Mouse (Mus musculus): Measurements from ENCODE around the gene Dnase2b.
A peak's percentile ranks its signal among the peaks of the same experiment; 100 is the strongest.

Dnase2b gene

DNA sequence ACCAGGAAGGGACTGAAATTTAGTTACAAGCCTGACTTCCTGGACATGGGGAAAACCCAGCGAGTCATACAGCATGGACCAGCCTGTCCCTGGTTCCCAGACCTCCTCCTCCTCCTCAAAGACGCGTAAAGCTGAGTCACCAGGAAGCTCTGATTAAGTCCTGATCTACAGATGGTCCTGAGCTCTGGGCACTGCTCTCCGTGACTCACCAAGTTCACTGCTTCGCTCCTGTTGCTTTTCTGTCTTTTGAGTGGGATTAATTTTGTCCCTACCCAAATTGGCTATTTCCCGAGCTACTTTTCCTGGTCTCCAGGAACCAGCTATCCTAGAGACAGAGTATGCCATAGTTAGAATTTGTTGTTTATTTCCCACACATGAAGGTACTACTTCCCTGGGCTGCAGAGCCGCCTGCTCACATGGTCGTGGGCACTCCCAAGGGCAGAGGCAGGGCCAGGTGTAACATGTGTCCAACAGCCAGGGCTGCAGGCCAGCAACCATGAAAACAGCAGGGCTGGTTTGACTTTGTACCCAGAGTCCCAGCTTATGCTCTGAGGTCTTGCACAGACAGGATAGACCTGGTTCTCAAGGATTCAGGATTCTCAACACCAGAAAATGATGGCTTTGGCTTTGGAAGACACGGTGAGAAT lies 47.4 kb downstream of the Dnase2b start:
- DNase-seq: no peak

- no peak for DNase-seq
These were observed 48.0 kb downstream of the Dnase2b start for GRCm38 (mm10) chr3:146567366-146567765.

DNA sequence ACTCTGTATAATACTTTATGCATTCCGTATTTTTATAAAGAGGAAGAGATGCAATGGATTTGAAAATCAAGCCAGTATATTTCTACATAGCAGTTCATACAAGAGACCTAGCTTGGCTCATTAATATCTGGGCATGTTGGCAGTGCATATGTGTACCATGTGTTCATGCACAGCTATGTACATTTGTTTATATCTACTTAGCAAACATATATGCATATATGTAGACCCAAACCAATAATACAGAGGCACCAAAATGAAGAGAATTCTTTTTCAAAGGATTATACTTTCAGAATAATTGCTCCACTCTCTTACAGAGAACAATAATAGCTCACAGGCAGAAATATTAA lies 50.4 kb downstream of the Dnase2b start:
- DNase-seq: no peak

- DNase-seq: peak; percentile 49 to 77
These were observed 50.9 kb downstream of the Dnase2b start for GRCm38 (mm10) chr3:146564268-146565064.

- no peak for DNase-seq
These were observed 52.5 kb downstream of the Dnase2b start for GRCm38 (mm10) chr3:146562936-146563335.

DNA sequence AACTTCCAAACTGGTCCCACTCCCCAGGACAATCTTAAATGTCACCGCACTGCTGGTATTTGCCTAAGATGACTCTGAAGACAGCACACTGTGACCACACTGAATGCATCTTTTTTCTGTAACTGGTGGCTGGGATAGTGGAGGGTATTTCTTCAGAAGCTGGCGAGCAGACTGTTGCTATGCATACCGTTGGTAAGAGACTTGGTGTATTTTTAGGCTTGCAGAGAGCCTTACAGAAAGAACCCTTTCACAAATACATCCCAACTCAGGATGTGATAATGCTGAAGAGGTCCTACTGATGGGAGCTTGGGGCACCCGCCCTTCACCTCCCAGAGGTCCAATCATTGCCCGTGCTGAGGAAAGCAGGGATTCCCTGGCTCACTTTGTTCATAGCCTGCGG lies 57.9 kb downstream of the Dnase2b start:
- no peak for DNase-seq

DNA sequence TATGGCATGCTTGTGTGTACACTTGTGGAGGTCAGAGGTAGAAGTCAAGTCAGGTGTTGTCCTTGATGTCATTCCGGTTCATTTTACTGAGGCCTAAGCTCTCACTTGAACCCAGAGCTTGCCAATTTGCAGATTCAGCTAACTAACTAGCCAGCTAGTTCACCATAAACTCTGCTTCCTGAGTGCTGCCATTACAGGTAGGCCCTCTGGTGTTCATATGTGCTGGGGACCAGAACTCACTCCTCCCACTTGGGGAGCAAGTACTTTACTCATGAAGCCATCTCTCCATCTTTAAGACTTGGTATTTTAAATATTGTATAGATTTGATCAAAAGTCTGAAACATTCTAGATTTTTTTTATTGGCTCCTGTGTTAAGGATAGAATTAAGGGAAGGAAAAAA lies 58.8 kb downstream of the Dnase2b start:
- DNase-seq: no peak

DNA sequence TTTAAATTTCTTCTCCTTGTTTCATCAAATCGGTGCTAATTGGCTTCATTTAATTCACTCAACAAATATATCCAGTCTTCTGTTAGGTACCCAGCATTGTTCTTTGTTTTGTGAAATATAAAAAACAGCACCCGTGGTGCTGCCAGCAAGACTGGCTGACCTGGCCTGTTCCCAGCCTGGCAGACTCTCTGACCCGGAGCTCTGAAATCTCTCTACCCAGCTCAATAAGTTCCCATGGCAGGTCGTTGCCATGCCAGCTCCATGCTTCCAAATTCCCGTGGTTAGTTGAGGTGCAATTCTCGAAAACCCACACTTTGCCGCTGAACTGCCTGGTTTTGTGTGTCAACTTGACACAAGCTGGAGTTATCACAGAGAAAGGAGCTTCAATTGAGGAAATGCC lies 60.6 kb downstream of the Dnase2b start:
- no peak for DNase-seq

DNA sequence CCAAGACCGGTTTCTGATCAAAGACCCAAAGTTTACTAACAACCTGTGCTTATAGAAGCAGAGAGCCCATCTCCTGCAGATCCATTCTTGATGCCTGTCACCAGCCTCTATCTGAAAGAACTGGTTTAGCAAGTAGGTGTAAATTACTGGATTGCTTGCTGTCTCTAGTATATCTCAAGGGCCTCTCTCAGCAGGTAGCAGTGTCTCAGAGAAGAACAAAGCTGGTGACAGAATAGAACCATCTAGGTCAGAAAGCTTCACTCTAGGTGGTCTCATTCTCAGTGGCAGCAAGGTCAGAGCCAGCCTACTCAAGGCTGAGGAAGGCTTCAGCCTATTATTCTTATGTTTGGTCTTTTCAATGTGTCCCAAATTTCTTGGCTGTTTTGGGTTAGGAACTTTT lies 71.8 kb downstream of the Dnase2b start:
- DNase-seq: no peak

DNA sequence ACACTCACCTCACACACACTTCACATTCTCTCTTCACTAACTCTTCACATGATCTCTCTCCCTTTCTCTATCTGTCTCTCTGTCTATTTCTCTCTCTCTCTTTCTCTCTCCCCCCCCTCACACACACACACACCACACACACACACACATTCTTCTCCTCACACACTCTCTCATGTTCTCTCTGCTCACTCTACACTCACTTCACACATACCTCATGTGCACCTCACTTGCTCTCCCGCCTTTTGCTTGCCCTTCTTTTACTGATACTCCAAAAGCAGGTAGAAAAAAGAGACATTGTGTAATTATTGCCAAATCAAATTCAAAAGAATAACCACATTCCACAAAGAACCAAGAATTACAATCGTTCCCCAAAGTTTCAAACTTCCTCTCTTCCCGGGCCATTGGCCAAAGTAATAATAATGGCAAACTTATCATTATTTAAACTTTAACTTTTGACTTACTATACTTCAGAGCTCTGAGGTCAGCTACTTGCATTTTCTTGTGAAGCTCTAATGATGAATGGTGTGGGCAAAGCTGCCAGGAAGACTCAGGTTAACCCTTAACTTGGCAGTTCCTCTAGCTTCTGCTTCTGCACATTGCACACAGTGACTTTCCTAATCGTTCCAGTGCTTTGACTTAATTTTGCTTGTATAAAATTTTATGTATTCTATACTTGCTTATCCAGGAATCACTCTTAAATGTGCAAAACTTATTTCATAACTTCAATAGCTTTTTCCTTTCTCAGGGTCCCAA lies 74.7 kb downstream of the Dnase2b start:
- no peak for DNase-seq

DNA sequence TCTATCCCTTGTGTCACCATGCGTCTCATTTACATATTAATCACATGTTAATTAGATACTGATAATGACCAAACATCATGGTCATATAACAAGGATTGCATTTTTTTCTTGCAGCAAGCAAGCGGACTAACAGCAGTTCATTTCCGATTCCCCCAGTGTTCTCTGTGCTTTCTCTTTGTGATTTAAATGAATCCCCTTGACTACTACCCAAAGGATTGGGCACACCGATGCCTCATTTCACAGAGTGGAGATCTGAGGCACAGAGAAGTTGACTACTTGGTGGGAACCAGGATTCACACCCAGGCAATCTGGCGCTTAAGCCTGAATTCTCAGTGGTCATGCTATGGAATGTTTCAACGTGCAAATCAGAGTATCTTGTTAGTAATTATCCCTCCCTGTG lies 80.4 kb downstream of the Dnase2b start:
- DNase-seq: no peak

Data from lung, postnatal 4 days (tissue).